Mouse (Mus musculus): Measurements from ENCODE around the gene Grik2. TPM values are rescaled to one million over a fixed set of nuclear protein-coding genes. Genes with fewer than 3 reads are reported as not detected.

The Grik2 gene
- polyA plus RNA-seq, 1 experiment: 0.05 TPM

DNA sequence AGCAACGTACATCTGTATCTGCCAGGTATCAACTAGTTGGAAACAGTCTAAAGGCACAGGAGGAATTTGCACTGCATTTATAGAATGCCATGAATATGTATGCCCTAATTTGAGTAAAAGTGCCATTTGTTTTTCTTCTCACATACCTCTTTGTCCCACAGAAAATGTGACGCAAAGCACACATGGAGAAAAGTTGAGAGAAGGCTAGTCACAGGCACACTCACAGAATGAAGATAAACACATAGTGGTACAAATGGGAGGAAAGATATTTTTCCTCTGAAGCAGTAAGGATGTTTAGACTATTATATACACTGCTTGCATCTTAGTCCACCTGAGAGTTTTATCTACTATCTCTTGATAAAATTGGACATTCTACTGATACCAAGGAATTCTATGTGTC is 190.9 kb downstream of the Grik2 start:
- H3K4me1 ChIP-seq (replicated peaks; ENCODE audit: control insufficient read depth, insufficient read depth, low read length): no peaks in the 10 kb centered on the region
- H3K27ac ChIP-seq (ENCODE audit: control insufficient read depth, insufficient read depth, low read length): no peak overlapping the region
- no peaks in the 10 kb centered on the region for H3K36me3 ChIP-seq (ENCODE audit: control insufficient read depth, insufficient read depth, low read length)
- H3K27me3 ChIP-seq (ENCODE audit: control insufficient read depth, insufficient read depth, low read length): no peaks in the 10 kb centered on the region
- TF ChIP-seq CTCF (IDR thresholded peaks at IDR 0.05; ENCODE audit: borderline replicate concordance, control insufficient read depth, extremely low read depth, insufficient read depth, low read length, poor library complexity) (no peak), POLR2A (IDR thresholded peaks at IDR 0.05; ENCODE audit: control insufficient read depth, extremely low read depth, insufficient read depth, low read length, poor library complexity) (no peak)
- DNase-seq: no peak
- 83% methylated on average over 2 of the region's 2 CpGs for WGBS
- no peak overlapping the region for H3K4me3 ChIP-seq (ENCODE audit: control insufficient read depth, insufficient read depth, low read length)

DNA sequence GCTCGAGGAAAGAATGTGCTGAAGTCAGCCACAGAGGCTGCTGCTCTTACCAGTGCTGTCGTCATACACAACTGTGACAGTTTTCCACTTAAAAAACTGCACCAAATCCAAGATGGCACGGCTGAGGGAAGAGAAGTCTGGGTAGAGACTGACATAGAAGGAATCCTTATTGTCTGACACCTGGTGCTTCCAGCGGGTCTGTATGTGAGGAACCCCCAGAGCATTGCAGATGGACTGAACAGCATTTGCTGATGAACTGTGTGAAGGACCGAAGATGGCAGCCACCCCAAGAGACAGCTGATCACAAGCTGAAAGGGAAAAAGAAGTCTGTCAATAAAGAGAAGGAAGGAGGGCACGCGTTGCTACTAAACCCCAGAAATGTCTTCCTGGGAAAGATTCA is 215.1 kb downstream of the Grik2 start:
- no peak for DNase-seq
- TF ChIP-seq CTCF (IDR thresholded peaks at IDR 0.05; ENCODE audit: borderline replicate concordance, control insufficient read depth, extremely low read depth, insufficient read depth, low read length, poor library complexity) (no peak), POLR2A (IDR thresholded peaks at IDR 0.05; ENCODE audit: control insufficient read depth, extremely low read depth, insufficient read depth, low read length, poor library complexity) (no peak)
- Histone ChIP-seq H3K27me3 (ENCODE audit: control insufficient read depth, insufficient read depth, low read length) (no peaks in the 10 kb centered on the region), H3K36me3 (ENCODE audit: control insufficient read depth, insufficient read depth, low read length) (no peaks in the 10 kb centered on the region), H3K4me3 (ENCODE audit: control insufficient read depth, insufficient read depth, low read length) (no peak overlapping the region), H3K27ac (ENCODE audit: control insufficient read depth, insufficient read depth, low read length) (no peak overlapping the region), H3K4me1 (replicated peaks; ENCODE audit: control insufficient read depth, insufficient read depth, low read length) (no peaks in the 10 kb centered on the region)
- WGBS: 87% methylated on average over 7 of the region's 7 CpGs

- WGBS: 95% methylated on average over 1 of the region's 1 CpGs
- TF ChIP-seq POLR2A (IDR thresholded peaks at IDR 0.05; ENCODE audit: control insufficient read depth, extremely low read depth, insufficient read depth, low read length, poor library complexity): no peak
- TF ChIP-seq CTCF (IDR thresholded peaks at IDR 0.05; ENCODE audit: borderline replicate concordance, control insufficient read depth, extremely low read depth, insufficient read depth, low read length, poor library complexity): no peak
- Histone ChIP-seq H3K36me3 (ENCODE audit: control insufficient read depth, insufficient read depth, low read length) (no peaks in the 10 kb centered on the region), H3K4me1 (replicated peaks; ENCODE audit: control insufficient read depth, insufficient read depth, low read length) (no peaks in the 10 kb centered on the region), H3K4me3 (ENCODE audit: control insufficient read depth, insufficient read depth, low read length) (no peak overlapping the region), H3K27ac (ENCODE audit: control insufficient read depth, insufficient read depth, low read length) (no peak overlapping the region), H3K27me3 (ENCODE audit: control insufficient read depth, insufficient read depth, low read length) (no peaks in the 10 kb centered on the region)
- DNase-seq: no peak
Measured at GRCm38 (mm10) chr10:49559872-49560407, 228.6 kb downstream of the Grik2 start.

GRCm38 (mm10) chr10:49542249-49542648 is 246.3 kb downstream of the Grik2 start:
- WGBS: 70% methylated on average over 1 of the region's 1 CpGs
- TF ChIP-seq POLR2A (IDR thresholded peaks at IDR 0.05; ENCODE audit: control insufficient read depth, extremely low read depth, insufficient read depth, low read length, poor library complexity) (no peak), CTCF (IDR thresholded peaks at IDR 0.05; ENCODE audit: borderline replicate concordance, control insufficient read depth, extremely low read depth, insufficient read depth, low read length, poor library complexity) (no peak)

GRCm38 (mm10) chr10:49519752-49520151 is 268.8 kb downstream of the Grik2 start:
- 100% methylated on average over 1 of the region's 1 CpGs for WGBS
- H3K27me3 ChIP-seq (ENCODE audit: control insufficient read depth, insufficient read depth, low read length): no peaks in the 10 kb centered on the region
- no peak overlapping the region for H3K4me3 ChIP-seq (ENCODE audit: control insufficient read depth, insufficient read depth, low read length)
- H3K4me1 ChIP-seq (replicated peaks; ENCODE audit: control insufficient read depth, insufficient read depth, low read length): no peaks in the 10 kb centered on the region
- no peak overlapping the region for H3K27ac ChIP-seq (ENCODE audit: control insufficient read depth, insufficient read depth, low read length)
- H3K36me3 ChIP-seq (ENCODE audit: control insufficient read depth, insufficient read depth, low read length): no peaks in the 10 kb centered on the region
- no peak for DNase-seq
- no peak for TF ChIP-seq CTCF (IDR thresholded peaks at IDR 0.05; ENCODE audit: borderline replicate concordance, control insufficient read depth, extremely low read depth, insufficient read depth, low read length, poor library complexity)
- TF ChIP-seq POLR2A (IDR thresholded peaks at IDR 0.05; ENCODE audit: control insufficient read depth, extremely low read depth, insufficient read depth, low read length, poor library complexity): no peak

More at GRCm38 (mm10) chr10:49542249-49542648, 246.3 kb downstream of the Grik2 start:
- Histone ChIP-seq H3K4me3 (ENCODE audit: control insufficient read depth, insufficient read depth, low read length) (no peak overlapping the region), H3K27me3 (ENCODE audit: control insufficient read depth, insufficient read depth, low read length) (no peaks in the 10 kb centered on the region), H3K36me3 (ENCODE audit: control insufficient read depth, insufficient read depth, low read length) (no peaks in the 10 kb centered on the region), H3K27ac (ENCODE audit: control insufficient read depth, insufficient read depth, low read length) (no peak overlapping the region), H3K4me1 (replicated peaks; ENCODE audit: control insufficient read depth, insufficient read depth, low read length) (no peaks in the 10 kb centered on the region)
- DNase-seq: no peak

DNA sequence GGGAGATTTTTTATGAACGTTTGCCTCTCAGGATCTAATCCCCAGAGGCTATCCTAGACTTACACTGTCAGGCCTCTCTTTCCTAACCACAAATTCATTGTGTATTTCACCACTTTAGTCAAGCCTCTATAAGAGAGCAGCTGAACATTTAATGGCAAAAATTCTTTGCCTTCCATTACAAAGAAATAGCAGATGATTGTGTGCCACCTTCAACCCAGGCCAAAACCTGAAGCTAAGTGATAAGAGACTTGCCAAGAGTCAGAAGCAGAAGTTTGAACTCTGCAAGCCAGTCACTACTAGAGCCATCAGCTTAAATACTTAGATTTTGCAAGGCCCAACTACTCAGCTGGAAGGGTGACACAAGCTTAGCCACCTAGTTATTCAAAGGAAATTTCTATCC is 287.9 kb downstream of the Grik2 start:
- 44% methylated on average over 1 of the region's 1 CpGs for WGBS
- no peak for TF ChIP-seq POLR2A (IDR thresholded peaks at IDR 0.05; ENCODE audit: control insufficient read depth, extremely low read depth, insufficient read depth, low read length, poor library complexity)

GRCm38 (mm10) chr10:49497302-49497701 is 291.3 kb downstream of the Grik2 start:
- H3K36me3 ChIP-seq (ENCODE audit: control insufficient read depth, insufficient read depth, low read length): no peaks in the 10 kb centered on the region
- no peak overlapping the region for H3K4me3 ChIP-seq (ENCODE audit: control insufficient read depth, insufficient read depth, low read length)
- WGBS: 85% methylated on average over 1 of the region's 1 CpGs
- H3K27me3 ChIP-seq (ENCODE audit: control insufficient read depth, insufficient read depth, low read length): no peaks in the 10 kb centered on the region
- no peak for DNase-seq
- no peaks in the 10 kb centered on the region for H3K4me1 ChIP-seq (replicated peaks; ENCODE audit: control insufficient read depth, insufficient read depth, low read length)
- no peak for TF ChIP-seq POLR2A (IDR thresholded peaks at IDR 0.05; ENCODE audit: control insufficient read depth, extremely low read depth, insufficient read depth, low read length, poor library complexity)
- no peak for TF ChIP-seq CTCF (IDR thresholded peaks at IDR 0.05; ENCODE audit: borderline replicate concordance, control insufficient read depth, extremely low read depth, insufficient read depth, low read length, poor library complexity)
- no peak overlapping the region for H3K27ac ChIP-seq (ENCODE audit: control insufficient read depth, insufficient read depth, low read length)

More for the DNA sequence above, 287.9 kb downstream of the Grik2 start:
- no peaks in the 10 kb centered on the region for H3K36me3 ChIP-seq (ENCODE audit: control insufficient read depth, insufficient read depth, low read length)
- no peak for DNase-seq
- no peaks in the 10 kb centered on the region for H3K4me1 ChIP-seq (replicated peaks; ENCODE audit: control insufficient read depth, insufficient read depth, low read length)
- no peak overlapping the region for H3K27ac ChIP-seq (ENCODE audit: control insufficient read depth, insufficient read depth, low read length)
- H3K27me3 ChIP-seq (ENCODE audit: control insufficient read depth, insufficient read depth, low read length): no peaks in the 10 kb centered on the region
- H3K4me3 ChIP-seq (ENCODE audit: control insufficient read depth, insufficient read depth, low read length): no peak overlapping the region

Measured in thymus, adult 2 months (tissue).